Mouse (Mus musculus): Measurements from ENCODE around the gene Msgn1. TPM values are rescaled to one million over a fixed set of nuclear protein-coding genes. Genes with fewer than 3 reads are reported as not detected.
A peak's percentile ranks its signal among the peaks of the same experiment; 100 is the strongest.

Gene Msgn1
- polyA plus RNA-seq, 1 experiment from 2014 or later: not detected

DNA sequence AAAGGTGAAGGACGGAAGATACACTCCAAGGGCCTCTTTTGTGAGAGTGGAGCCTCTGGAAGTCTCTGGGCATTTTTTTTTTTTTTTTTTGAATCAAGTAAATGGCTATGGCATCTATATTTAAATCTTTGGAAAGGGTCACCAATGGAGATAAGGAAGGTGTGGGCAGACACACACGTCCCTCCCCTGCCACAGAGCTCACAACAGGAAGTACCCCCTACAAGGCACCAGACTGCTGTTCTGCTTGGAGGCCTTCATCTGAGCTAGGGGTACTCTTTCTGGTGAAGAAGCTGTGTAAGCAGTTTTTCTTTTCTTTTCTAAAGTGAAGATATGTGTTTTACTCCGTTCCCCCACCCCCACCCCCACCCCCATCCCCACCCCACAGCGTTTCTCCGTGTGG lies 11.9 kb downstream of the Msgn1 start:
- H3K4me1 ChIP-seq (replicated peaks): peaks cover 3% of the 10 kb centered on the region; the same call in 1 of the 2 replicates
- no peak overlapping the region for H3K4me3 ChIP-seq (replicated peaks)
- 0 out of 2 replicates have a peak, but pooled peaks have one; percentile 59 for ATAC-seq
- WGBS: 50% methylated on average over 5 of the region's 5 CpGs
- no peak overlapping the region for H3K9ac ChIP-seq (replicated peaks)
- no peak overlapping the region for H3K27ac ChIP-seq
- peak overlapping the region; percentile 43 for H3K4me2 ChIP-seq (replicated peaks)
- no peaks in the 10 kb centered on the region for H3K27me3 ChIP-seq
- H3K9me3 ChIP-seq: no peaks in the 10 kb centered on the region
- no peaks in the 10 kb centered on the region for H3K36me3 ChIP-seq

DNA sequence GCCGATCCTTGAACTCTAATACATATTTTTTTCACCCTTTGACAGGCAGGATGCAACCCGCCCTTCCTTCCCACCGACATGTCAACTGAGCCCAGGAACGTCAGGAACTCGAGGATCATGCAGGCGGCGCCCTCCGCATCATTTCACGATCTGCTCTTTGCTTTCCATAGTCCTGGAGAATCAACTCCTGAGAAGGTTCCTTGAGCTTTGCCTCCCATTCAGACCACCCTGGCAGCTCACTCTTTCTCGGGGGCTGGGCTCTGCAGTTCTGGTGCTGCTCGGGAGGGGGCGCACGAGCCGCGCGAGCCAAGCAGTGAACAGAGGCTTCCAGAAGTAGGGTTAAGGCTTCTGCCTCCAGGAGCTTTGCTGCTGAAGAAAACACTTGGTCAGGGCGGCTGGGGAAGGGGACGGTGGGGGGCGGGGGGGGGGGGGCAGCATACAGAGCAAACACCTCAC lies 12.6 kb downstream of the Msgn1 start:
- peak overlapping the region; percentile 43 for H3K4me2 ChIP-seq (replicated peaks)
- H3K4me1 ChIP-seq (replicated peaks): peaks cover 3% of the 10 kb centered on the region; the same call in 1 of the 2 replicates
- H3K36me3 ChIP-seq: no peaks in the 10 kb centered on the region
- ATAC-seq: peak; percentile 89
- H3K27ac ChIP-seq: no peak overlapping the region
- 9% methylated on average over 18 of the region's 19 CpGs for WGBS
- no peak overlapping the region; the same call in 1 of the 2 replicates for H3K4me3 ChIP-seq (replicated peaks)
- no peaks in the 10 kb centered on the region for H3K9me3 ChIP-seq
- H3K27me3 ChIP-seq: no peaks in the 10 kb centered on the region
- H3K9ac ChIP-seq (replicated peaks): no peak overlapping the region

DNA sequence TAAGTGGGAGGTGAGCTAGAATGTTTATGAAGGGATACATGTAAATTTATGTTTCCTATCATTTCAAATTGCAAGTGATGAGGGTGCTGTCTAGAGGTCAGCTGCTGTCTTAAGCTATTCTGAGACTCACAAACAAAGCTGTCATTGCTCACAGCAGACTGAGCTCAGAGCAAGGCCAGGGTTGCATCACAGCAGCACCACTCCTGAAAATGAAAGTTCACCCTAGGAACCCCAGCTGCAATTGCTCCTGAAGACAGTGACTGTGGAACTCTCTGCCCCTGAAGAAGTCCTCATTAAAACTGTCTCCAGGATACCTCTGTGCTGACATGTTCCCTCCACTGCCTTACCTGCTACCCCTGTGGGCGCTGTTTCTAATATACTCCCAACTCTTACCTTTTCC lies 13.7 kb downstream of the Msgn1 start:
- no peak overlapping the region for H3K4me3 ChIP-seq (replicated peaks)
- no peaks in the 10 kb centered on the region for H3K36me3 ChIP-seq
- peaks cover 3% of the 10 kb centered on the region; the same call in 1 of the 2 replicates for H3K4me1 ChIP-seq (replicated peaks)
- no peak for ATAC-seq
- H3K9me3 ChIP-seq: no peaks in the 10 kb centered on the region
- H3K27ac ChIP-seq: no peak overlapping the region
- H3K9ac ChIP-seq (replicated peaks): no peak overlapping the region
- WGBS: 93% methylated on average over 1 of the region's 1 CpGs
- H3K27me3 ChIP-seq: no peaks in the 10 kb centered on the region
- no peak overlapping the region for H3K4me2 ChIP-seq (replicated peaks)

DNA sequence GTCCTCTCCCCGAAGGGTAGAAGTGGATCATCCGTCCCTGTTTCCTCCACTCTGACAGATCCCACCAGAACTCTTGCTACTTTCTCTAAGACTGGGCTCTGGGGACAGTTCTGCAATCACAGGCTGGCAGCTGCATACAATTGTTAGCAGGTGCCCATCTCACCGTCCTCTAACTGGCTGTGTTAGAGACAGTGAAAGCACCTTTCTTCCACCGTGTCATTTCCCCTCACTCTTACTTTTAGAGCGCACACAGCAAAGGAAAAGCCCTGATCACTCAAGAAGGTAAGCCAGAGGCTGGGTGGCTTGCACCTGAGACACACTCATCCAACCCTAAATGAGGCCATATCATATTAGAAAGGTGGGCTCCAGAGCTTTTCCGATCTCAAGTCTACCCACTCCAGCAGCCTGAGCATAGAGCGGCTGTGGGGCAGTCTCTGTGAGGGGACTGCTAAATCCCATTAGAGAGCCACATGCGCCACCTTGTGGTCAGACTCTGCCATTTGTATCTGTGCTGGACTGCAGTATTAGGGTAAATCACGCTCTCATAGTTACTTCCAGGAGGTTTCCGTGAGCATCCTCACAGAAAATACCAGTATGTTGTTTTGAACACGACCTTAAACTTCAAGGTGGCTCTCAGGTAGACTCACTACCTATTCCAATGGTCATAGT lies 30.2 kb downstream of the Msgn1 start:
- H3K4me3 ChIP-seq (replicated peaks): no peak overlapping the region
- peak; percentile 97 for ATAC-seq

DNA sequence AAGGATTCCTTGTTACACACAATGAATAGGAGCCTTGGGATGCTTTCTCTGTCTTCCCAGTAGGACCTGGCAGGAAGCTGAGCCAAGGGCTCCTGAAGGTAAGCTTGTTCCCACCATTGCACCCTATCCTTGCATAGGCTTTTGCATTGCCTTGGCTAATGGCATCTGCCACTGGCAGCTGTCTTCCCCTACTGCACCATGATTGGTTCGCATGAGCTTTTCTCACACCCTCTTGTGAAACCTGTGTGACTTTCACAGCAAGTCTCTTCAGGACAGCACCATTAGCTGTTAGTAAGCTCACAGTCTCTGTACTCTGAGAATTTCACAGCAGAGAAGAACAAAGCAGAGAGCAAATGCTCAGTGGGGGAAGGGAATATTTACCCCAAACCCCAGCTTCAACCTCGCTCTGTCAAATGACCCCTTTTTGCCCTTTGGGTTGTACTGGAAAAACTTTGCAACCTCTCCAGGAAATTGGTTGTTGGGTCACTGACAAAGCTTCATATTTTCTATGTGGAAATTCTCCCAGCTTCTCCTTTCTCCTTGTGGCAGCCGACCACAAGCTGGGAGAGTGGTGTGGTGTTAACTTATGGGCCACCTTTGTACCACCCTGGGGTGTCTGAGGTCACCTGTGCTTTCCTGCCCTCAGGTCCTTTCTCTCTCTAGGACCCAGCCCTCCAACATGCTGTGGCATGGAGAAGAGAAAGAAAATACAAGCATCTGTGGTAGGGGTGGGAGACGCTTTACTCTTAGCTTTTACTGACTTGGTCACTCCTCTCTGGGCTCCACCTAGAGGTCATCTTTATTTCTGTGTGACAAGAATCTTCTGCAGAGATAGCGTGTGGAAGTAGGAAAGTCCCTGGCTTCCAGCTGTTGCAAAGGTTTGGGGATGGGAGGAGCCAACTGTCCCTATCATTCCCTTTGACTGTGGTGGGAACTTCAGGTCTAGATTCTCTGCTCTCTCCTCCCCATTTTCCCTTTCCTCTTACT lies 31.1 kb downstream of the Msgn1 start:
- H3K4me2 ChIP-seq (replicated peaks): no peak overlapping the region; the same call in 1 of the 2 replicates
- no peaks in the 10 kb centered on the region for H3K36me3 ChIP-seq
- ATAC-seq: no peak; the same call in 1 of the 2 replicates
- H3K27me3 ChIP-seq: no peaks in the 10 kb centered on the region
- no peak overlapping the region for H3K27ac ChIP-seq
- H3K4me1 ChIP-seq (replicated peaks): peaks cover 4% of the 10 kb centered on the region; the same call in 1 of the 2 replicates
- H3K9ac ChIP-seq (replicated peaks): no peak overlapping the region
- H3K4me3 ChIP-seq (replicated peaks): no peak overlapping the region
- H3K9me3 ChIP-seq: no peaks in the 10 kb centered on the region
- WGBS: 62% methylated on average over 5 of the region's 5 CpGs

More for the DNA sequence above, 30.2 kb downstream of the Msgn1 start:
- Histone ChIP-seq H3K9ac (replicated peaks) (0 out of 2 replicates have a peak overlapping the region, but pooled peaks have one; percentile 37), H3K36me3 (no peaks in the 10 kb centered on the region), H3K4me2 (replicated peaks) (peak overlapping the region; percentile 40), H3K27ac (no peak overlapping the region), H3K9me3 (no peaks in the 10 kb centered on the region), H3K27me3 (no peaks in the 10 kb centered on the region), H3K4me1 (replicated peaks) (peaks cover 4% of the 10 kb centered on the region; the same call in 1 of the 2 replicates)
- 32% methylated on average over 11 of the region's 11 CpGs for WGBS

DNA sequence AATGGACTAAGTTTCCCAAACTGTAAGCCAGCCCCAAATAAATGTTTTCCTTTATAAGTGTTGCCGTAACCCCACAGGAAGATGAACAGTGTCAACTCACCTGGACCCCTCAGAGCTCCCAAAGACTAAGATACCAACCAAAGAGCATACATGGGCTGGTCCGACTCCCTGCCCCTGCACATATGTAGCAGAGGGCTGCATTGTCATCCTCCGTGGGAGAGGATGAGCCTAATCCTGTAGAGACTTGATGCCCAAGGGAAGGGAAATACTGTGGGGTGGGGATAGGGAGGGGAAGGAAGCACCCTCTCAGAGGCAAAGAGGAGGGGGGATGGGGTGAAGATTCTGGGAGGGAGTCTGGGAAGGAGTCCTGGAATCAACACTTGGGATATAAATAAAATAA lies 50.1 kb downstream of the Msgn1 start:
- 0 out of 2 replicates have a peak, but pooled peaks cover 2% of the 10 kb centered on the region for H3K27me3 ChIP-seq
- no peak overlapping the region for H3K27ac ChIP-seq
- 90% methylated on average over 3 of the region's 3 CpGs for WGBS
- no peaks in the 10 kb centered on the region for H3K4me1 ChIP-seq (replicated peaks)
- H3K4me3 ChIP-seq (replicated peaks): no peak overlapping the region
- no peak for ATAC-seq
- no peak overlapping the region for H3K9ac ChIP-seq (replicated peaks)
- no peaks in the 10 kb centered on the region for H3K36me3 ChIP-seq
- H3K9me3 ChIP-seq: no peaks in the 10 kb centered on the region
- no peak overlapping the region for H3K4me2 ChIP-seq (replicated peaks)

Other genes with a start within 250 kb of the Msgn1 start
- gene Kcns3, start 57.9 kb downstream of the Msgn1 start, polyA plus RNA-seq (2015; fragmentation: Nextera tagmentation; extraction: Ambion mirVana): 0.22 and 0.46 TPM in 2 replicates
- 5.2 and 6.4 TPM in 2 replicates for gene Gen1, start 56.8 kb upstream of the Msgn1 start, polyA plus RNA-seq (2015; fragmentation: Nextera tagmentation; extraction: Ambion mirVana)
- gene Smc6, start 56.9 kb upstream of the Msgn1 start, polyA plus RNA-seq (2015; fragmentation: Nextera tagmentation; extraction: Ambion mirVana): 126 and 138 TPM in 2 replicates
- gene Vsnl1, start 227.6 kb upstream of the Msgn1 start, polyA plus RNA-seq (2015; fragmentation: Nextera tagmentation; extraction: Ambion mirVana): 16.9 and 19.9 TPM in 2 replicates
- 0.17 and 0.49 TPM in 2 replicates for gene Rad51ap2, start 247.1 kb upstream of the Msgn1 start, polyA plus RNA-seq (2015; fragmentation: Nextera tagmentation; extraction: Ambion mirVana)